Mouse (Mus musculus): ENCODE data around the gene Foxj2. TPM values are rescaled to one million over a fixed set of nuclear protein-coding genes. Genes with fewer than 3 reads are reported as not detected.

Gene Foxj2
- polyA plus RNA-seq, 1 experiment = 9.7 TPM

- H3K27me3 ChIP-seq (ENCODE audit: control insufficient read depth, insufficient read depth, insufficient read length) = no peaks in the 10 kb centered on the region
- H3K36me3 ChIP-seq (ENCODE audit: control insufficient read depth, insufficient read depth) = peaks cover 15% of the 10 kb centered on the region
- no peak for TF ChIP-seq SRF (IDR thresholded peaks at IDR 0.05; ENCODE audit: control insufficient read depth, insufficient read length, low read depth)
- TF ChIP-seq CEBPB (IDR thresholded peaks at IDR 0.05; ENCODE audit: insufficient read depth, poor library complexity, severe bottlenecking) = no peak
- no peak for TF ChIP-seq USF1 (IDR thresholded peaks at IDR 0.05; ENCODE audit: low read depth)
- TF ChIP-seq REST (IDR thresholded peaks at IDR 0.05; ENCODE audit: insufficient read depth, insufficient read length) = no peak
- TF ChIP-seq TCF12 (IDR thresholded peaks at IDR 0.05; ENCODE audit: insufficient read depth, poor library complexity, severe bottlenecking) = no peak
- no peak for TF ChIP-seq MAX (IDR thresholded peaks at IDR 0.05; ENCODE audit: low read depth)
- TF ChIP-seq E2F4 (IDR thresholded peaks at IDR 0.05; ENCODE audit: insufficient read depth) = no peak
- TF ChIP-seq MYOD1 (IDR thresholded peaks at IDR 0.05; ENCODE audit: control insufficient read depth in 1 of 3, insufficient read length in 2 of 3, low read depth in 2 of 3) = no peak
- TF ChIP-seq POLR2A (IDR thresholded peaks at IDR 0.05; ENCODE audit: insufficient read length, low read depth) = no peak
- no peak for TF ChIP-seq POLR2AphosphoS2 (IDR thresholded peaks at IDR 0.05; ENCODE audit: insufficient read length, low read depth)
- TF ChIP-seq TCF3 (IDR thresholded peaks at IDR 0.05; ENCODE audit: insufficient read length, low read depth) = no peak
- no peak for TF ChIP-seq MYOG (IDR thresholded peaks at IDR 0.05; ENCODE audit: control insufficient read depth in 1 of 3, insufficient read depth in 1 of 3, insufficient read length in 2 of 3, low read depth in 2 of 3)
- H3K79me2 ChIP-seq (ENCODE audit: control insufficient read depth, insufficient read depth) = no peaks in the 10 kb centered on the region
- no peak overlapping the region for H3ac ChIP-seq (ENCODE audit: control insufficient read depth, insufficient read length)
- H3K4me3 ChIP-seq = no peak overlapping the region
- no peak overlapping the region for H3K4me2 ChIP-seq (ENCODE audit: low read depth)
These were observed 24.0 kb downstream of the Foxj2 start for GRCm38 (mm10) chr6:122843759-122844158.

DNA sequence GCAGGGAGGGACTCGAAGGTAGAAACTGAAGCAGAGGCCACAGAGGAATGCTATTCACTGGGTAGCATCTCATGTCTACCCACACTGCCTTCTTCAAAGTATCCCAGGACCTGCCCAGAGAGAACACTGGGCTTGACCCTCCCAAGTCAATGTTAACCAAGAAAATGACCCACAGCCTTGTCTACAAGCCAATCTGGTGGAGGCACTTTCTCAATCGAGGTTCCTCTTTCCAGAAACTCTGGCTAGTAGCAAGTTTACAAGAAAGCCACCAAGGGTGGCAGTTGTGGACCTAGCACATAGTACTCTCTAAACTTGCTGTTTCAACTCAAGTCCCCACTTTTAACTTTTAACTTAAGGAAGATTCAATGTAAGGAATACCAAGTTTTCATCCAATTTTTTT lies 33.0 kb downstream of the Foxj2 start:
- no peak for TF ChIP-seq USF1 (IDR thresholded peaks at IDR 0.05; ENCODE audit: low read depth)
- TF ChIP-seq CEBPB (IDR thresholded peaks at IDR 0.05; ENCODE audit: insufficient read depth, poor library complexity, severe bottlenecking) = no peak
- TF ChIP-seq POLR2A (IDR thresholded peaks at IDR 0.05; ENCODE audit: insufficient read length, low read depth) = no peak
- TF ChIP-seq TCF12 (IDR thresholded peaks at IDR 0.05; ENCODE audit: insufficient read depth, poor library complexity, severe bottlenecking) = no peak
- TF ChIP-seq MYOG (IDR thresholded peaks at IDR 0.05; ENCODE audit: control insufficient read depth in 1 of 3, insufficient read depth in 1 of 3, insufficient read length in 2 of 3, low read depth in 2 of 3) = no peak
- no peak for TF ChIP-seq POLR2AphosphoS2 (IDR thresholded peaks at IDR 0.05; ENCODE audit: insufficient read length, low read depth)
- no peak for TF ChIP-seq MAX (IDR thresholded peaks at IDR 0.05; ENCODE audit: low read depth)
- no peak for TF ChIP-seq TCF3 (IDR thresholded peaks at IDR 0.05; ENCODE audit: insufficient read length, low read depth)
- no peak for TF ChIP-seq E2F4 (IDR thresholded peaks at IDR 0.05; ENCODE audit: insufficient read depth)
- no peak for TF ChIP-seq MYOD1 (IDR thresholded peaks at IDR 0.05; ENCODE audit: control insufficient read depth in 1 of 3, insufficient read length in 2 of 3, low read depth in 2 of 3)

GRCm38 (mm10) chr6:122854552-122854951 lies 34.8 kb downstream of the Foxj2 start:
- no peak overlapping the region for H3K4me3 ChIP-seq

More for the DNA sequence above, 33.0 kb downstream of the Foxj2 start:
- Histone ChIP-seq H3K4me2 (ENCODE audit: low read depth) (no peak overlapping the region), H3K36me3 (ENCODE audit: control insufficient read depth, insufficient read depth) (no peaks in the 10 kb centered on the region), H3K4me3 (no peak overlapping the region), H3ac (ENCODE audit: control insufficient read depth, insufficient read length) (no peak overlapping the region), H3K79me2 (ENCODE audit: control insufficient read depth, insufficient read depth) (no peaks in the 10 kb centered on the region), H3K27me3 (ENCODE audit: control insufficient read depth, insufficient read depth, insufficient read length) (no peaks in the 10 kb centered on the region)

GRCm38 (mm10) chr6:122855955-122856354 lies 36.2 kb downstream of the Foxj2 start, which contains the start of gene C3ar1:
Gene C3ar1, minus strand, starts transcription at chr6:122856161.
- Histone ChIP-seq H3K79me2 (ENCODE audit: control insufficient read depth, insufficient read depth) (no peaks in the 10 kb centered on the region), H3K4me3 (no peak within 1 kb of the TSS)
- TF ChIP-seq TCF3 (IDR thresholded peaks at IDR 0.05; ENCODE audit: insufficient read length, low read depth) (no peak), USF1 (IDR thresholded peaks at IDR 0.05; ENCODE audit: low read depth) (no peak), CEBPB (IDR thresholded peaks at IDR 0.05; ENCODE audit: insufficient read depth, poor library complexity, severe bottlenecking) (no peak), MYOD1 (IDR thresholded peaks at IDR 0.05; ENCODE audit: control insufficient read depth in 1 of 3, insufficient read length in 2 of 3, low read depth in 2 of 3) (no peak), E2F4 (IDR thresholded peaks at IDR 0.05; ENCODE audit: insufficient read depth) (no peak), POLR2AphosphoS2 (IDR thresholded peaks at IDR 0.05; ENCODE audit: insufficient read length, low read depth) (no peak), SRF (IDR thresholded peaks at IDR 0.05; ENCODE audit: control insufficient read depth, insufficient read length, low read depth) (no peak), TCF12 (IDR thresholded peaks at IDR 0.05; ENCODE audit: insufficient read depth, poor library complexity, severe bottlenecking) (no peak), MYOG (IDR thresholded peaks at IDR 0.05; ENCODE audit: control insufficient read depth in 1 of 3, insufficient read depth in 1 of 3, insufficient read length in 2 of 3, low read depth in 2 of 3) (no peak), POLR2A (IDR thresholded peaks at IDR 0.05; ENCODE audit: insufficient read length, low read depth) (no peak), REST (IDR thresholded peaks at IDR 0.05; ENCODE audit: insufficient read depth, insufficient read length) (no peak), MAX (IDR thresholded peaks at IDR 0.05; ENCODE audit: low read depth) (no peak)

More at GRCm38 (mm10) chr6:122854552-122854951, 34.8 kb downstream of the Foxj2 start:
- no peak overlapping the region for H3ac ChIP-seq (ENCODE audit: control insufficient read depth, insufficient read length)
- H3K36me3 ChIP-seq (ENCODE audit: control insufficient read depth, insufficient read depth) = no peaks in the 10 kb centered on the region
- no peaks in the 10 kb centered on the region for H3K27me3 ChIP-seq (ENCODE audit: control insufficient read depth, insufficient read depth, insufficient read length)
- peak overlapping the region; percentile 36 for H3K4me2 ChIP-seq (ENCODE audit: low read depth)
- H3K79me2 ChIP-seq (ENCODE audit: control insufficient read depth, insufficient read depth) = no peaks in the 10 kb centered on the region
- TF ChIP-seq TCF12 (IDR thresholded peaks at IDR 0.05; ENCODE audit: insufficient read depth, poor library complexity, severe bottlenecking) (no peak), SRF (IDR thresholded peaks at IDR 0.05; ENCODE audit: control insufficient read depth, insufficient read length, low read depth) (no peak), E2F4 (IDR thresholded peaks at IDR 0.05; ENCODE audit: insufficient read depth) (no peak), POLR2AphosphoS2 (IDR thresholded peaks at IDR 0.05; ENCODE audit: insufficient read length, low read depth) (no peak), MAX (IDR thresholded peaks at IDR 0.05; ENCODE audit: low read depth) (no peak), REST (IDR thresholded peaks at IDR 0.05; ENCODE audit: insufficient read depth, insufficient read length) (no peak), MYOG (IDR thresholded peaks at IDR 0.05; ENCODE audit: control insufficient read depth in 1 of 3, insufficient read depth in 1 of 3, insufficient read length in 2 of 3, low read depth in 2 of 3) (no peak), USF1 (IDR thresholded peaks at IDR 0.05; ENCODE audit: low read depth) (peak; percentile 47), MYOD1 (IDR thresholded peaks at IDR 0.05; ENCODE audit: control insufficient read depth in 1 of 3, insufficient read length in 2 of 3, low read depth in 2 of 3) (no peak)

More at GRCm38 (mm10) chr6:122855955-122856354, 36.2 kb downstream of the Foxj2 start, which contains the start of gene C3ar1:
- no peaks in the 10 kb centered on the region for H3K36me3 ChIP-seq (ENCODE audit: control insufficient read depth, insufficient read depth)
- no peaks in the 10 kb centered on the region for H3K27me3 ChIP-seq (ENCODE audit: control insufficient read depth, insufficient read depth, insufficient read length)
- H3K4me2 ChIP-seq (ENCODE audit: low read depth) = peak within 1 kb of the TSS; percentile 41
- no peak within 1 kb of the TSS for H3ac ChIP-seq (ENCODE audit: control insufficient read depth, insufficient read length)
